Comparison of ENCODE assay signal across 8 mouse cellular contexts in the genomic region with DNA sequence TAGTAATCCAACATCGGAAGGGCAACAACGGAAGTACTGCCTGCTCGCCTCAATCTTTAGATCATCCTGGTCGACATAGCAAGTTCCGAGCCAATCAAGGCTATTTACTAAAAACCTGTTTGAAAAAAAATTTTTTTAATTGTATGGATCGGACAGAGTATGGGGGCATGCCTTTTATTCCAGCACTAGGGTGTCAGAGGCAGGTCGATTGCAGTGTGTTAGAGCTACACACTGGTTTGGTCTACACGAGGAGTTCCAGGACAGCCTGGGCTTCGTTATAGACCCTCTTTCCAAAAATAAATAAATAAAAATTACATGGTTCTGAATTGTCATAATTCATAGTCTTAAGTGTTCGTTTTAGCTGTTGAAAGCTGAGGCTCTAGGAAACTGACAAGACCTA. TPM values are rescaled to one million over a fixed set of nuclear protein-coding genes. Genes with fewer than 3 reads are reported as not detected.
DNase-seq lines count a peak whose midpoint lies in the region; ATAC-seq and TF ChIP-seq lines count a peak whose summit lies in the region.

No protein-coding gene starts in this region.

- no peak for DNase-seq in kidney, postnatal 10 days
- DNase-seq in c-Kit-positive CD71-positive TER-119-positive erythroid progenitor cells, embryonic 14.5 days (ENCODE audit: low spot score): no peak
- no peak for DNase-seq in spleen, postnatal 36 days (ENCODE audit: low spot score in 2 of 2)
- no peak for DNase-seq in adrenal gland, adult (ENCODE audit: inconsistent age in 2 of 2, low spot score in 1 of 2)

- H3K4me2 ChIP-seq in kidney, embryonic 15.5 days: peak overlapping the region; percentile 72
- H3K4me2 ChIP-seq in hindbrain, embryonic 12.5 days (replicated peaks): peak overlapping the region; percentile 58
- H3K4me2 ChIP-seq in midbrain, embryonic 13.5 days (replicated peaks): peak overlapping the region; percentile 89

- H3K4me1 ChIP-seq in kidney, embryonic 15.5 days: peaks cover 18% of the 10 kb centered on the region; the same call in 1 of the 2 replicates
- H3K4me1 ChIP-seq in bone marrow macrophage, adult 2 months (ENCODE audit: control insufficient read depth, insufficient read depth, low read length): peaks cover 11% of the 10 kb centered on the region
- H3K4me1 ChIP-seq in hindbrain, embryonic 12.5 days: peaks cover 14% of the 10 kb centered on the region
- H3K4me1 ChIP-seq in midbrain, embryonic 13.5 days (replicated peaks): peaks cover 21% of the 10 kb centered on the region

- no peaks in the 10 kb centered on the region for H3K9me3 ChIP-seq in kidney, embryonic 15.5 days (replicated peaks)
- no peaks in the 10 kb centered on the region for H3K9me3 ChIP-seq in hindbrain, embryonic 12.5 days (replicated peaks)
- no peaks in the 10 kb centered on the region for H3K9me3 ChIP-seq in midbrain, embryonic 13.5 days

- H3K36me3 ChIP-seq in kidney, embryonic 15.5 days: peaks cover 6% of the 10 kb centered on the region
- peaks cover 4% of the 10 kb centered on the region; the same call in 1 of the 2 replicates for H3K36me3 ChIP-seq in hindbrain, embryonic 12.5 days
- H3K36me3 ChIP-seq in midbrain, embryonic 13.5 days: peaks cover 3% of the 10 kb centered on the region; the same call in 1 of the 2 replicates

- no peak for TF ChIP-seq POLR2A in bone marrow macrophage, adult 2 months (IDR thresholded peaks at IDR 0.05; ENCODE audit: borderline replicate concordance, low read depth, low read length)

- TF ChIP-seq CTCF in bone marrow macrophage, adult 2 months (IDR thresholded peaks at IDR 0.05; ENCODE audit: low read depth, low read length): no peak

- 0 out of 2 replicates have a peak, but pooled peaks have one; percentile 7 for ATAC-seq in kidney, embryonic 15.5 days (replicated peaks; ENCODE audit: low FRiP score)
- ATAC-seq in hindbrain, embryonic 12.5 days (ENCODE audit: low FRiP score): peak; percentile 49
- peak; percentile 63 for ATAC-seq in midbrain, embryonic 13.5 days

- WGBS in kidney, embryonic 15.5 days: 11% methylated on average over 10 of the region's 10 CpGs
- 21% methylated on average over 10 of the region's 10 CpGs for WGBS in hindbrain, embryonic 12.5 days
- WGBS in midbrain, embryonic 13.5 days: 17% methylated on average over 10 of the region's 10 CpGs

- no peaks in the 10 kb centered on the region for H3K27me3 ChIP-seq in kidney, embryonic 15.5 days
- no peaks in the 10 kb centered on the region for H3K27me3 ChIP-seq in hindbrain, embryonic 12.5 days
- no peaks in the 10 kb centered on the region for H3K27me3 ChIP-seq in midbrain, embryonic 13.5 days

- peak overlapping the region; percentile 88 for H3K9ac ChIP-seq in kidney, embryonic 15.5 days
- peak overlapping the region; percentile 80 for H3K9ac ChIP-seq in hindbrain, embryonic 12.5 days
- peak overlapping the region; percentile 87 for H3K9ac ChIP-seq in midbrain, embryonic 13.5 days (replicated peaks)

- peak overlapping the region; percentile 90 for H3K4me3 ChIP-seq in kidney, embryonic 15.5 days (replicated peaks)
- H3K4me3 ChIP-seq in bone marrow macrophage, adult 2 months (ENCODE audit: insufficient read depth, low read length): peak overlapping the region; percentile 76
- H3K4me3 ChIP-seq in hindbrain, embryonic 12.5 days: peak overlapping the region; percentile 67
- H3K4me3 ChIP-seq in midbrain, embryonic 13.5 days (replicated peaks): peak overlapping the region; percentile 69

- peak overlapping the region; percentile 100 for H3K27ac ChIP-seq in kidney, embryonic 15.5 days
- H3K27ac ChIP-seq in bone marrow macrophage, adult 2 months (ENCODE audit: insufficient read depth, low read depth, low read length): peak overlapping the region; percentile 90
- H3K27ac ChIP-seq in hindbrain, embryonic 12.5 days: peak overlapping the region; percentile 99
- peak overlapping the region; percentile 99 for H3K27ac ChIP-seq in midbrain, embryonic 13.5 days

RNA-seq across cellular contexts. Expression of a gene that starts 0.8 kb away (rescaled TPM):
- 68.5 and 75.9 TPM in 2 replicates for polyA plus RNA-seq in kidney, embryonic 15.5 days (2015; fragmentation: Nextera tagmentation; extraction: Ambion mirVana)
- 71.9 and 74.8 TPM in 2 replicates for polyA plus RNA-seq in bone marrow macrophage, adult 2 months (2012; ENCODE audit: insufficient read depth, insufficient read length, missing spikeins)
- 69.1 and 69.7 TPM in 2 replicates for polyA plus RNA-seq in hindbrain, embryonic 12.5 days (2016; fragmentation: Nextera tagmentation; extraction: Ambion mirVana)
- polyA plus RNA-seq in midbrain, embryonic 13.5 days (2015; fragmentation: Nextera tagmentation; extraction: Ambion mirVana): 36.6 and 42.4 TPM in 2 replicates

RNA-seq across cellular contexts. Expression of a gene that starts 40.6 kb away (rescaled TPM):
- 134 and 152 TPM in 2 replicates for polyA plus RNA-seq in kidney, embryonic 15.5 days (2015; fragmentation: Nextera tagmentation; extraction: Ambion mirVana)
- 35.0 and 38.7 TPM in 2 replicates for polyA plus RNA-seq in bone marrow macrophage, adult 2 months (2012; ENCODE audit: insufficient read depth, insufficient read length, missing spikeins)
- polyA plus RNA-seq in hindbrain, embryonic 12.5 days (2016; fragmentation: Nextera tagmentation; extraction: Ambion mirVana): 131 and 142 TPM in 2 replicates
- 147 and 150 TPM in 2 replicates for polyA plus RNA-seq in midbrain, embryonic 13.5 days (2015; fragmentation: Nextera tagmentation; extraction: Ambion mirVana)

Comparison
In these comparisons a context has a peak if more than half of its experiments do, and no peak if none do; other contexts are left out.
1. ATAC-seq: peak in every context shown above with its lines; median percentile 63 in midbrain, embryonic 13.5 days; 49 in hindbrain, embryonic 12.5 days; 7 in kidney, embryonic 15.5 days.